Mouse (Mus musculus): ENCODE measurements at regions not wholly inside any gene's neighbourhood (a gene's known extent, or its start where the extent isn't known, plus 50 kb on each side); places are given as distances from the start of the nearest gene placed in this dataset.

- no peak for ATAC-seq (ENCODE audit: low FRiP score)
- H3K4me2 ChIP-seq (replicated peaks; ENCODE audit: low read depth, low read length), result no peak overlapping the region
- no peaks in the 10 kb centered on the region for H3K36me3 ChIP-seq (ENCODE audit: control insufficient read depth, insufficient read depth, low read length)
- H3K9ac ChIP-seq (ENCODE audit: low read depth, low read length), result no peak overlapping the region
- H3K4me1 ChIP-seq (replicated peaks; ENCODE audit: control insufficient read depth, insufficient read depth, low read length), result no peaks in the 10 kb centered on the region
- WGBS, result 82% methylated on average over 4 of the region's 4 CpGs
- no peak overlapping the region for H3K27ac ChIP-seq (ENCODE audit: low read depth, low read length)
- H3K27me3 ChIP-seq (ENCODE audit: control insufficient read depth, insufficient read depth, low read length), result no peaks in the 10 kb centered on the region
- H3K9me3 ChIP-seq (ENCODE audit: control insufficient read depth, low read length), result no peaks in the 10 kb centered on the region
- no peak overlapping the region for H3K4me3 ChIP-seq (ENCODE audit: low read depth, low read length)
- no peak for DNase-seq (ENCODE audit: low spot score)
Observed at GRCm38 (mm10) chr17:27349432-27349831, 145.2 kb upstream of the Lemd2 start.

GRCm38 (mm10) chr17:27341952-27342890 is 138.0 kb upstream of the Lemd2 start:
- 62% methylated on average over 13 of the region's 14 CpGs for WGBS

DNA sequence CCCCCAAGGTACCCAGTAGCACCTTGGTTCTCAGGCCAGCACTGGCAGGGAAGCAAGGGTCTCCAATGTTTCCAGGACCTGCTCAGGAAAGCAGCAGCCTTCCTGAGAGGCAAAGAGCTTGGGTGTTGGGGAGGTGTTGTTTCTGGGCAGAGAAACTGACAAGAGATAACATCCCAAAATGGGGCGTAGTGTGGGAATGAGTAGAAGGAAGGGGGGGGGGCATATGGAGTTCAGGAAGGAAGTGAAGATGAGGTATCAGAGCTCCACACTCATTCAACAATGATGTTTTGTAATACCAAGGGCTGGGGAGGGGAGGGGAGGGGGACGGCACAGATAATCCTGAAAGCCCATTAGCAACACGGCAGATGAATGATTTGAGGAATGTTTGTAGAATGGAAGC is 135.6 kb upstream of the Lemd2 start:
- Histone ChIP-seq H3K36me3 (ENCODE audit: control insufficient read depth, insufficient read depth, low read length) (no peaks in the 10 kb centered on the region), H3K4me3 (ENCODE audit: low read depth, low read length) (no peak overlapping the region), H3K27me3 (ENCODE audit: control insufficient read depth, insufficient read depth, low read length) (no peaks in the 10 kb centered on the region), H3K27ac (ENCODE audit: low read depth, low read length) (no peak overlapping the region), H3K9me3 (ENCODE audit: control insufficient read depth, low read length) (no peaks in the 10 kb centered on the region), H3K4me1 (replicated peaks; ENCODE audit: control insufficient read depth, insufficient read depth, low read length) (no peaks in the 10 kb centered on the region), H3K9ac (ENCODE audit: low read depth, low read length) (no peak overlapping the region), H3K4me2 (replicated peaks; ENCODE audit: low read depth, low read length) (no peak overlapping the region)
- no peak for DNase-seq (ENCODE audit: low spot score)
- WGBS, result 83% methylated on average over 3 of the region's 3 CpGs
- no peak for ATAC-seq (ENCODE audit: low FRiP score)

More at GRCm38 (mm10) chr17:27341952-27342890, 138.0 kb upstream of the Lemd2 start:
- no peak for DNase-seq (ENCODE audit: low spot score)
- no peaks in the 10 kb centered on the region for H3K36me3 ChIP-seq (ENCODE audit: control insufficient read depth, insufficient read depth, low read length)
- H3K4me1 ChIP-seq (replicated peaks; ENCODE audit: control insufficient read depth, insufficient read depth, low read length), result no peaks in the 10 kb centered on the region
- no peaks in the 10 kb centered on the region for H3K27me3 ChIP-seq (ENCODE audit: control insufficient read depth, insufficient read depth, low read length)
- no peak overlapping the region for H3K4me3 ChIP-seq (ENCODE audit: low read depth, low read length)
- H3K9ac ChIP-seq (ENCODE audit: low read depth, low read length), result no peak overlapping the region
- H3K27ac ChIP-seq (ENCODE audit: low read depth, low read length), result no peak overlapping the region
- no peak overlapping the region for H3K4me2 ChIP-seq (replicated peaks; ENCODE audit: low read depth, low read length)
- ATAC-seq (ENCODE audit: low FRiP score), result no peak
- no peaks in the 10 kb centered on the region for H3K9me3 ChIP-seq (ENCODE audit: control insufficient read depth, low read length)

GRCm38 (mm10) chr17:27339261-27339660 is 135.0 kb upstream of the Lemd2 start:
- Histone ChIP-seq H3K4me2 (replicated peaks; ENCODE audit: low read depth, low read length) (no peak overlapping the region), H3K36me3 (ENCODE audit: control insufficient read depth, insufficient read depth, low read length) (no peaks in the 10 kb centered on the region), H3K4me1 (replicated peaks; ENCODE audit: control insufficient read depth, insufficient read depth, low read length) (no peaks in the 10 kb centered on the region), H3K27ac (ENCODE audit: low read depth, low read length) (no peak overlapping the region), H3K9me3 (ENCODE audit: control insufficient read depth, low read length) (no peaks in the 10 kb centered on the region), H3K27me3 (ENCODE audit: control insufficient read depth, insufficient read depth, low read length) (no peaks in the 10 kb centered on the region), H3K9ac (ENCODE audit: low read depth, low read length) (no peak overlapping the region), H3K4me3 (ENCODE audit: low read depth, low read length) (no peak overlapping the region)
- DNase-seq (ENCODE audit: low spot score), result no peak
- no peak for ATAC-seq (ENCODE audit: low FRiP score)
- WGBS, result 76% methylated on average over 2 of the region's 2 CpGs

DNA sequence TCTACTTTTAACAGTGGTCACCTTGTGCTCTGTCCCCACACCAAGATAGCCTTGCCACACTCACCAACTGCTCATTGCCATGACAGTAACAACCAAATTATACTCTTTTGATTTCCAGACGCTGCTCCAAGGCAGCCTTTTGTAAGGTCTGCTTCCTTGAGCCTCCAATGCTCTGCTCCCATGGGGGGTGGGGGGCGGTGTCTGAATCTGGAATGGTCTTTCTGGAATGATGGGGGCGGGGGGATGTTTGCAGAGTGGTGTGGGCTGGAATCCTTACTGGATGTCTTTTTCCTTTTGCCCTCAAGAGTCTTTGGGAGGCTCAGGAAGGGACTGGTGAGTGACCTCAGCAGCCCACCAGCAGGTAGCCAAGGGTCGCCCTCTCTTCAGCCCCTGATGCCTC is 131.4 kb upstream of the Lemd2 start:
- no peak overlapping the region for H3K27ac ChIP-seq (ENCODE audit: low read depth, low read length)
- H3K4me3 ChIP-seq (ENCODE audit: low read depth, low read length), result no peak overlapping the region
- H3K9me3 ChIP-seq (ENCODE audit: control insufficient read depth, low read length), result no peaks in the 10 kb centered on the region
- no peak overlapping the region for H3K4me2 ChIP-seq (replicated peaks; ENCODE audit: low read depth, low read length)
- H3K9ac ChIP-seq (ENCODE audit: low read depth, low read length), result no peak overlapping the region
- no peaks in the 10 kb centered on the region for H3K36me3 ChIP-seq (ENCODE audit: control insufficient read depth, insufficient read depth, low read length)
- DNase-seq (ENCODE audit: low spot score), result peak; percentile 39
- 56% methylated on average over 4 of the region's 4 CpGs for WGBS
- no peaks in the 10 kb centered on the region for H3K4me1 ChIP-seq (replicated peaks; ENCODE audit: control insufficient read depth, insufficient read depth, low read length)
- no peak for ATAC-seq (ENCODE audit: low FRiP score)
- H3K27me3 ChIP-seq (ENCODE audit: control insufficient read depth, insufficient read depth, low read length), result no peaks in the 10 kb centered on the region

GRCm38 (mm10) chr17:27333593-27333992 is 129.3 kb upstream of the Lemd2 start:
- Histone ChIP-seq H3K4me2 (replicated peaks; ENCODE audit: low read depth, low read length) (no peak overlapping the region), H3K27ac (ENCODE audit: low read depth, low read length) (no peak overlapping the region)
- WGBS, result 80% methylated on average over 16 of the region's 16 CpGs

DNA sequence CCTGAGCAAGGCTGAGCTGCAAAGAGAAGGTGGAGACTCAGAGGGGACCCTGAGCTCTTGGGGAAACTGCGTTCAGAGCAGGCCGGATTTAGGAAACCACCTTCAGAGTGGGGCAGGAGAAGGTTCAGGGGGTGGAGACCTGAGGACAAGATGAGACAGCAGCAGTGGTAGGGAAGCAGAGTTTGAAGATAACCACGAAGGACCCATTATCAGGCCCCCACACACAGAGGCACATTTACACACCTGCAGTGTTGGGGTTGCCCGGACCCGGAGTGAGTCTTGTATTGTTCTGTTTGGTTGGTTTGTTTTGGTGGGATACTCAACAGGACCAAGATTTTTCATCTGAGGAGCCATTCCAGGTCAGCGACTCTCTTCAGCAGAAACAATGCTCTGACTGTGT is 128.9 kb upstream of the Lemd2 start:
- Histone ChIP-seq H3K9ac (ENCODE audit: low read depth, low read length) (no peak overlapping the region), H3K4me1 (replicated peaks; ENCODE audit: control insufficient read depth, insufficient read depth, low read length) (no peaks in the 10 kb centered on the region), H3K27me3 (ENCODE audit: control insufficient read depth, insufficient read depth, low read length) (no peaks in the 10 kb centered on the region), H3K4me3 (ENCODE audit: low read depth, low read length) (no peak overlapping the region), H3K9me3 (ENCODE audit: control insufficient read depth, low read length) (no peaks in the 10 kb centered on the region), H3K4me2 (replicated peaks; ENCODE audit: low read depth, low read length) (no peak overlapping the region), H3K27ac (ENCODE audit: low read depth, low read length) (no peak overlapping the region), H3K36me3 (ENCODE audit: control insufficient read depth, insufficient read depth, low read length) (no peaks in the 10 kb centered on the region)
- DNase-seq (ENCODE audit: low spot score), result no peak
- WGBS, result 73% methylated on average over 6 of the region's 6 CpGs
- no peak for ATAC-seq (ENCODE audit: low FRiP score)

More at GRCm38 (mm10) chr17:27333593-27333992, 129.3 kb upstream of the Lemd2 start:
- no peak overlapping the region for H3K9ac ChIP-seq (ENCODE audit: low read depth, low read length)
- ATAC-seq (ENCODE audit: low FRiP score) (no peak), DNase-seq (ENCODE audit: low spot score) (no peak)
- H3K36me3 ChIP-seq (ENCODE audit: control insufficient read depth, insufficient read depth, low read length), result no peaks in the 10 kb centered on the region
- H3K4me1 ChIP-seq (replicated peaks; ENCODE audit: control insufficient read depth, insufficient read depth, low read length), result no peaks in the 10 kb centered on the region
- no peak overlapping the region for H3K4me3 ChIP-seq (ENCODE audit: low read depth, low read length)
- no peaks in the 10 kb centered on the region for H3K27me3 ChIP-seq (ENCODE audit: control insufficient read depth, insufficient read depth, low read length)
- H3K9me3 ChIP-seq (ENCODE audit: control insufficient read depth, low read length), result no peaks in the 10 kb centered on the region

GRCm38 (mm10) chr17:27332076-27332475 is 127.8 kb upstream of the Lemd2 start:
- no peak for ATAC-seq (ENCODE audit: low FRiP score)
- no peak overlapping the region for H3K4me3 ChIP-seq (ENCODE audit: low read depth, low read length)
- WGBS, result 87% methylated on average over 4 of the region's 4 CpGs

GRCm38 (mm10) chr17:27331630-27332029 is 127.4 kb upstream of the Lemd2 start:
- Histone ChIP-seq H3K36me3 (ENCODE audit: control insufficient read depth, insufficient read depth, low read length) (no peaks in the 10 kb centered on the region), H3K27me3 (ENCODE audit: control insufficient read depth, insufficient read depth, low read length) (peaks cover under 1% of the 10 kb centered on the region; the same call in 1 of the 2 replicates), H3K4me1 (replicated peaks; ENCODE audit: control insufficient read depth, insufficient read depth, low read length) (no peaks in the 10 kb centered on the region), H3K4me2 (replicated peaks; ENCODE audit: low read depth, low read length) (no peak overlapping the region), H3K27ac (ENCODE audit: low read depth, low read length) (no peak overlapping the region), H3K4me3 (ENCODE audit: low read depth, low read length) (no peak overlapping the region), H3K9ac (ENCODE audit: low read depth, low read length) (no peak overlapping the region), H3K9me3 (ENCODE audit: control insufficient read depth, low read length) (no peaks in the 10 kb centered on the region)
- DNase-seq (ENCODE audit: low spot score) (no peak), ATAC-seq (ENCODE audit: low FRiP score) (no peak)
- WGBS, result 82% methylated on average over 5 of the region's 5 CpGs

More at GRCm38 (mm10) chr17:27332076-27332475, 127.8 kb upstream of the Lemd2 start:
- Histone ChIP-seq H3K9ac (ENCODE audit: low read depth, low read length) (no peak overlapping the region), H3K27ac (ENCODE audit: low read depth, low read length) (no peak overlapping the region), H3K27me3 (ENCODE audit: control insufficient read depth, insufficient read depth, low read length) (no peaks in the 10 kb centered on the region), H3K9me3 (ENCODE audit: control insufficient read depth, low read length) (no peaks in the 10 kb centered on the region), H3K4me2 (replicated peaks; ENCODE audit: low read depth, low read length) (no peak overlapping the region), H3K36me3 (ENCODE audit: control insufficient read depth, insufficient read depth, low read length) (no peaks in the 10 kb centered on the region), H3K4me1 (replicated peaks; ENCODE audit: control insufficient read depth, insufficient read depth, low read length) (no peaks in the 10 kb centered on the region)
- DNase-seq (ENCODE audit: low spot score), result no peak
